Mouse (Mus musculus) lung, postnatal 14 days (tissue): ENCODE measurements at regions not wholly inside any gene's neighbourhood (a gene's known extent, or its start where the extent isn't known, plus 50 kb on each side); places are given as distances from the start of the nearest gene placed in this dataset.
"Not testable (repeated sequence)": the region's sequence is repeated elsewhere in the genome, so short reads cannot be mapped to it uniquely, and the experiment has no call there.

ENCODE experiments used
- DNase-seq: peaks from one replicate; pipeline ENCODE4 v3.0.0; 2021

- no peak for DNase-seq
These were observed 396.5 kb upstream of the Kcnh7 start for GRCm38 (mm10) chr2:63580489-63581139.

- DNase-seq, result no peak
These were observed 391.1 kb upstream of the Kcnh7 start for GRCm38 (mm10) chr2:63575172-63575571.

- DNase-seq, result no peak
These were observed 390.1 kb upstream of the Kcnh7 start for GRCm38 (mm10) chr2:63574008-63574703.

- DNase-seq, result no peak
These were observed 389.1 kb upstream of the Kcnh7 start for GRCm38 (mm10) chr2:63573015-63573807.

GRCm38 (mm10) chr2:63556858-63557419 lies 372.9 kb upstream of the Kcnh7 start:
- DNase-seq, result no peak

GRCm38 (mm10) chr2:63541836-63542235 lies 357.7 kb upstream of the Kcnh7 start:
- not testable (repeated sequence) for DNase-seq

GRCm38 (mm10) chr2:63518534-63518933 lies 334.4 kb upstream of the Kcnh7 start:
- DNase-seq, result no peak

- DNase-seq, result peak; percentile 8
These were observed 329.6 kb upstream of the Kcnh7 start for GRCm38 (mm10) chr2:63513554-63514226.

- peak; percentile 20 for DNase-seq
These were observed 319.9 kb upstream of the Kcnh7 start for GRCm38 (mm10) chr2:63503939-63504338.

GRCm38 (mm10) chr2:63476411-63476810 lies 292.3 kb upstream of the Kcnh7 start:
- no peak for DNase-seq

- DNase-seq, result no peak
These were observed 291.2 kb upstream of the Kcnh7 start for GRCm38 (mm10) chr2:63475255-63475654.

GRCm38 (mm10) chr2:63473699-63474098 lies 289.6 kb upstream of the Kcnh7 start:
- peak; percentile 6 for DNase-seq

- DNase-seq, result no peak
These were observed 288.2 kb upstream of the Kcnh7 start for GRCm38 (mm10) chr2:63472248-63472647.

GRCm38 (mm10) chr2:63459112-63459511 lies 275.0 kb upstream of the Kcnh7 start:
- DNase-seq, result no peak

- DNase-seq, result no peak
These were observed 270.4 kb upstream of the Kcnh7 start for GRCm38 (mm10) chr2:63454263-63455011.

GRCm38 (mm10) chr2:63452891-63453290 lies 268.8 kb upstream of the Kcnh7 start:
- DNase-seq, result no peak

- DNase-seq, result no peak
These were observed 268.1 kb upstream of the Kcnh7 start for GRCm38 (mm10) chr2:63452164-63452563.

GRCm38 (mm10) chr2:63434327-63434726 lies 250.2 kb upstream of the Kcnh7 start:
- no peak for DNase-seq

- DNase-seq, result no peak
These were observed 221.3 kb upstream of the Kcnh7 start for GRCm38 (mm10) chr2:63405405-63405804.
